Mouse (Mus musculus): ENCODE data around the gene Kcnj14. TPM values are rescaled to one million over a fixed set of nuclear protein-coding genes. Genes with fewer than 3 reads are reported as not detected.

Gene Kcnj14
- total and polyA plus RNA-seq, 2 experiments from 2014 or later = 0.29 TPM; not detected in 1

- H3K9ac ChIP-seq (replicated peaks; ENCODE audit: low read depth, low read length) = no peak overlapping the region
- WGBS = 61% methylated on average over 13 of the region's 14 CpGs
- no peak for DNase-seq (ENCODE audit: low spot score)
Measured at GRCm38 (mm10) chr7:45809276-45810075, 15.1 kb downstream of the Kcnj14 start.

GRCm38 (mm10) chr7:45808471-45808870 lies 16.1 kb downstream of the Kcnj14 start:
- Histone ChIP-seq H3K36me3 (replicated peaks; ENCODE audit: control insufficient read depth, insufficient read depth, low read length) (peaks cover 67% of the 10 kb centered on the region), H3K9ac (replicated peaks; ENCODE audit: low read depth, low read length) (no peak overlapping the region), H3K4me2 (ENCODE audit: low read depth, low read length) (no peak overlapping the region), H3K27ac (ENCODE audit: low read depth) (no peak overlapping the region), H3K4me1 (ENCODE audit: control insufficient read depth, insufficient read depth) (peaks cover 10% of the 10 kb centered on the region; the same call in 1 of the 2 replicates), H3K9me3 (replicated peaks; ENCODE audit: control insufficient read depth, low read length) (no peaks in the 10 kb centered on the region), H3K27me3 (ENCODE audit: control insufficient read depth, insufficient read depth, low read length) (no peaks in the 10 kb centered on the region), H3K4me3 (ENCODE audit: low read depth, low read length) (no peak overlapping the region)
- 57% methylated on average over 11 of the region's 11 CpGs for WGBS
- TF ChIP-seq EP300 (IDR thresholded peaks at IDR 0.05; ENCODE audit: low read depth) (no peak), CTCF (IDR thresholded peaks at IDR 0.05; ENCODE audit: low read depth) (no peak)
- no peak for DNase-seq (ENCODE audit: low spot score)
- no peak for ATAC-seq (ENCODE audit: insufficient read depth, low read depth)

More at GRCm38 (mm10) chr7:45809276-45810075, 15.1 kb downstream of the Kcnj14 start:
- TF ChIP-seq CTCF (IDR thresholded peaks at IDR 0.05; ENCODE audit: low read depth) (no peak), EP300 (IDR thresholded peaks at IDR 0.05; ENCODE audit: low read depth) (no peak)
- Histone ChIP-seq H3K9me3 (replicated peaks; ENCODE audit: control insufficient read depth, low read length) (no peaks in the 10 kb centered on the region), H3K27me3 (ENCODE audit: control insufficient read depth, insufficient read depth, low read length) (no peaks in the 10 kb centered on the region), H3K4me1 (ENCODE audit: control insufficient read depth, insufficient read depth) (peaks cover 10% of the 10 kb centered on the region; the same call in 1 of the 2 replicates), H3K36me3 (replicated peaks; ENCODE audit: control insufficient read depth, insufficient read depth, low read length) (peaks cover 67% of the 10 kb centered on the region), H3K4me3 (ENCODE audit: low read depth, low read length) (no peak overlapping the region), H3K27ac (ENCODE audit: low read depth) (no peak overlapping the region), H3K4me2 (ENCODE audit: low read depth, low read length) (no peak overlapping the region)
- ATAC-seq (ENCODE audit: insufficient read depth, low read depth) = no peak

- Histone ChIP-seq H3K9ac (replicated peaks; ENCODE audit: low read depth, low read length) (no peak overlapping the region), H3K4me3 (ENCODE audit: low read depth, low read length) (no peak overlapping the region), H3K27ac (ENCODE audit: low read depth) (no peak overlapping the region), H3K9me3 (replicated peaks; ENCODE audit: control insufficient read depth, low read length) (no peaks in the 10 kb centered on the region), H3K27me3 (ENCODE audit: control insufficient read depth, insufficient read depth, low read length) (peaks cover 2% of the 10 kb centered on the region), H3K36me3 (replicated peaks; ENCODE audit: control insufficient read depth, insufficient read depth, low read length) (peaks cover 48% of the 10 kb centered on the region), H3K4me1 (ENCODE audit: control insufficient read depth, insufficient read depth) (peaks cover 3% of the 10 kb centered on the region), H3K4me2 (ENCODE audit: low read depth, low read length) (no peak overlapping the region)
- WGBS = 49% methylated on average over 5 of the region's 5 CpGs
- no peak for ATAC-seq (ENCODE audit: insufficient read depth, low read depth)
- TF ChIP-seq EP300 (IDR thresholded peaks at IDR 0.05; ENCODE audit: low read depth) = no peak
- TF ChIP-seq CTCF (IDR thresholded peaks at IDR 0.05; ENCODE audit: low read depth) = no peak
- DNase-seq (ENCODE audit: low spot score) = no peak
Measured at GRCm38 (mm10) chr7:45805941-45806340, 18.6 kb downstream of the Kcnj14 start.

- Histone ChIP-seq H3K4me3 (ENCODE audit: low read depth, low read length) (no peak overlapping the region), H3K4me2 (ENCODE audit: low read depth, low read length) (no peak overlapping the region), H3K27me3 (ENCODE audit: control insufficient read depth, insufficient read depth, low read length) (peaks cover 33% of the 10 kb centered on the region), H3K36me3 (replicated peaks; ENCODE audit: control insufficient read depth, insufficient read depth, low read length) (peaks cover 14% of the 10 kb centered on the region), H3K27ac (ENCODE audit: low read depth) (no peak overlapping the region), H3K9ac (replicated peaks; ENCODE audit: low read depth, low read length) (no peak overlapping the region), H3K9me3 (replicated peaks; ENCODE audit: control insufficient read depth, low read length) (no peaks in the 10 kb centered on the region), H3K4me1 (ENCODE audit: control insufficient read depth, insufficient read depth) (peaks cover 7% of the 10 kb centered on the region)
- no peak for DNase-seq (ENCODE audit: low spot score)
- TF ChIP-seq CTCF (IDR thresholded peaks at IDR 0.05; ENCODE audit: low read depth) (no peak), EP300 (IDR thresholded peaks at IDR 0.05; ENCODE audit: low read depth) (no peak)
- ATAC-seq (ENCODE audit: insufficient read depth, low read depth) = no peak
- WGBS = 83% methylated on average over 6 of the region's 6 CpGs
Measured at GRCm38 (mm10) chr7:45802551-45802950, 22.0 kb downstream of the Kcnj14 start.

- WGBS = 2% methylated on average over 12 of the region's 12 CpGs
- Histone ChIP-seq H3K9ac (replicated peaks; ENCODE audit: low read depth, low read length) (no peak overlapping the region), H3K27ac (ENCODE audit: low read depth) (no peak overlapping the region), H3K27me3 (ENCODE audit: control insufficient read depth, insufficient read depth, low read length) (peaks cover 42% of the 10 kb centered on the region), H3K4me3 (ENCODE audit: low read depth, low read length) (peak overlapping the region; percentile 30), H3K9me3 (replicated peaks; ENCODE audit: control insufficient read depth, low read length) (no peaks in the 10 kb centered on the region), H3K36me3 (replicated peaks; ENCODE audit: control insufficient read depth, insufficient read depth, low read length) (peaks cover 2% of the 10 kb centered on the region; the same call in 1 of the 2 replicates), H3K4me1 (ENCODE audit: control insufficient read depth, insufficient read depth) (peaks cover 7% of the 10 kb centered on the region), H3K4me2 (ENCODE audit: low read depth, low read length) (peak overlapping the region; percentile 49)
- TF ChIP-seq CTCF (IDR thresholded peaks at IDR 0.05; ENCODE audit: low read depth) (peak; percentile 100), EP300 (IDR thresholded peaks at IDR 0.05; ENCODE audit: low read depth) (no peak)
- ATAC-seq (ENCODE audit: insufficient read depth, low read depth) (peak; percentile 67), DNase-seq (ENCODE audit: low spot score) (peak; percentile 85)
Measured at GRCm38 (mm10) chr7:45801348-45801747, 23.2 kb downstream of the Kcnj14 start.

All from heart, postnatal 0 days (tissue).